Mouse (Mus musculus): ENCODE results near the gene Nr1h2.

The Nr1h2 gene

DNA sequence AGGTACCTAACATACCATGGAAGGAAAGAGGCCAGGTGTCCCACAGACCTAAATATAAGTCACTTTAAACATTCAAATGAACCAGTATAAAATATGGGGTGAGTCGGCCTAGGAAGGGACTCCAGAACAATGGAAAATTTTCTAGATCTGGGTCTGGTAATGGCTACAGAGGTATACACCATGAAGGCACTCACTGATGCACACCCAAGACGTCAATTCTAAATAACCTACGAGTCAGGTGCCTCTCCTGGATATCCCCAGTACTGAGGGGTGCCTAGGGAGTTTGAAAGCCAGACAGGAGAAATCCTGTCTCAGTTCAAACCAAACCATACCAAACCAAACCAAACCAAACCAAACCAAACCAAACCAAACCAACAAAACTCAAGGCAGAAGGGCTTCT, 23.2 kb downstream of the Nr1h2 start:
- DNase-seq (ENCODE audit: low read depth in 2 of 2, low spot score in 2 of 2) = no peak

DNA sequence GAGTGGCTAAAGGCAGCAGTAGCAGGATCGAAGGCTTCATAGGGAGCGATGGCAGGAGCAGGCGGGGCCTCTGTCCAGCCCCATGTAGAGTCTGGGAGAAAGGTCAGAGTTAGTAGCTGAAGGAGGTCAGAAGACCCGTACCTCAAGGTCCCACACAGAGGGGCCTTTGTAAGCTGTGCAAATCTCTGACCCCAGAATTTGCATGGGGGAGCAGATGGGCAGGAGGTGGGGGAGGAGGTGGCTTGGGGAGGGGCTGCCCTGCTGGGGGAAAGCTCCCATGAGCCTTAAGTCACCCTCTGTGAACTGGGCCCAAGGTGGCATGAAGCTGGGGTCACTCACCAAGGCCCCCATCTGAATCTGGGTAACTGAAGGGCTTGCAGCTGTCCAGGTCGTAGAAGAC, 24.2 kb downstream of the Nr1h2 start:
- no peak for DNase-seq (ENCODE audit: low read depth in 2 of 2, low spot score in 2 of 2)

DNA sequence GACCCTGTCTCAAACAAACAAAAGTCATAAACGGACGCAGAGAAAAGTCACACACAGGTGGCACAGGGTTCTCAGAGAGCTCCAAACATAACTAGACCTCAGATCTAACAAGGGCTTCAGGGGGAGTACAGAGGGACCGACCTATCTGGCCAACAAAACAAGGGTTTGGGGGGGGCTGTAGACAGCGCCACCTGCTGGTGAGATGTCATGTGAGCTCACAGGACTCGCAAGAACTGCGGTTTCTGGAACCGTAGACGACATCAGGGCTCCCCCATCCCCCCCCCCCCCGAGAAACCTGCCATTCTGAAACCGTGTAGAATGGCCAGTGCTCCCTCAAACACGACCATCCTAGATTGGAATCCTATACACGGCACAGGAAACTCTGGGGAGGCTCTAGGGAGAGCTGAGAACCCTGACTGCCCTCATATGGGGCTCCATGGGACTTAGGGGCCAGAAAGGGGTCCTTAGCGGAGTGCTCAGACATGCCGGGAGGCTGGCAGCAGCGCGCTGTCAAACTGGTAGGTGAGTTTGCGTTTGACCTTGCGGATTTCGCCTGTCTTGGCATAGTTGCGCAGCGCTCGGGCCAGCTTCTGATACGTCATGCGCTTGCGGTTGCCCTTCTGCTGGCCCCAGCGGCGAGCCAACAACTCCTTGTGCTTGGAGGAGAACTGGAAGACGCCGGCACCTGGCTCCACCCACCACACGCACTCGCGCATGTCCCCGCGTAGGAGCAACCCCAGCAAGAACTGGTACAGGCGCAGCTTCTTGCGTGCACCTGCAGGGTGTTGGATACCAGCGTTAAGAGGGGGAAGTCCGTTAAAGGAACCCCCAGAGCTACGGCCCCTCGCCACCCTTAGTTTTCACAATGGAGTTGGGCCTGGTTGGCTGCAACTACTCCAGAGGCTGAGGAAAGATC, 26.0 kb downstream of the Nr1h2 start:
- DNase-seq (ENCODE audit: low read depth in 2 of 2, low spot score in 2 of 2) = peak; percentile 64 to 75

DNA sequence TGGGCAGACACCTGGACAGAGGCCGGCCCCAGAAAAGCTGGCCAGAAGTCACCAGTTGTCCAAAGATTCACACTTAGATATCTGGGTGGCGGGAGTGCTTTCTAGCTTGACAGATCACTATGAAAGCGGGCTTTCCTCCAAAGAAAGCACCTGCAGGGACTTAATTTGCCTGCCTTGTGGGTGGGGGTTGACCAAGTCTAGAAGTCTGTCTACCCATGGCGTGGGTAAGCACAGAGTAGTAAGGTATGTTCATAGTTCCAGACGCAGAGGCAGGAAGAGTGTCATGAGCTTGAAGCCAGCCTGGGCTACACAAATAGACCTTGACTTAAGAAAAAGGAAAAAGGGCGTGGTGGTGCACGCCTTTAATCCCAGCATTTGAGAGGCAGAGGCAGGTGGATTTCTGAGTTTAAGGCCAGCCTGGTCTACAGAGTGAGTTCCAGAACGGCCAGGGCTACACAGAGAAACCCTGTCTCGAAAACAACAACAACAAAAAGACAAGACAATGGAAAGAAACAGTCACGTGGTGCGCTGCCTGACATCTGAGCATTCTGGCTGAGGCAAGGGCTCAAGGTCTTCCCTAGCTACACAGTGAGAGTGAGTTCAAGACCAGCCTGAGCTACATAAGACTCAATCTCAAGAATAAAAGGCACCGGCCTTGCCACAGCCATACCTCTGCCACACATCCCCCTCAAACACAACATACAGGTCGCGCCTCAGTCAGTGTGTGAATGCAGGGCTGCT, 27.2 kb downstream of the Nr1h2 start:
- DNase-seq (ENCODE audit: low read depth in 2 of 2, low spot score in 2 of 2) = no peak

DNA sequence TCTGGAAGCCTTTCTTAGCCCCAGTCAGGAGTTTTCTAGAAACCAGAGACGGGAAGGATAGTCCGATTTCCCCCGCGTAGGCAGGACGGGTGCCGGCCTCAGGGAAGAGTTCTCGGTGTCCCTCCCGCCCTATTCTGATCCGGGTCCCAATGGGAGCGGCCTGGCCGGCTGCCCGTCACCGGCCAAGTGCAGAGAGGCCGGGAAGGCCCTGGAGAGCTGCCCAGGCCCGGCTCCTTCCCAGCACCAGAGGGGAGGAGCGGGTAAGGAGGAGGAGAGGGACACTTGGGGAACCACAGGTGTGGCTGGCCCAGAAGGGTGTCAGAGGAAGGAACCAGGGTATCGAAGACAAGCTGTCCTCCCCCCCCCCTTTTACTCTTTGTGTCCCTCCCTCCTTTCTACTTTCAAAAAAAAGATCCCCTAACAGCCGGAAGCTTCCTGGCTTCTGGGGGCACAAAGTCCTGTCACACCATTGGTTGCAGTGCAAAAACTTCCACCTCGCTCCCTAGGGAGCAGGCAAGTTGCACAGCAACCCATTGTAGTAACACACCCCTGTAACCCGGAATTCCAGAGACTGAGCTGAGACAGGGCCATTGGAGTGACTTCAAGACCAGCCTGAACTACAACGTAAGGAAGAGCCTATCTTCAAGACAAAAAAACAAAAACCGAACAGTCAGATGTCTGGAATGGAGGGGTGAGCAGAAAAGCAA, 28.5 kb downstream of the Nr1h2 start:
- no peak for DNase-seq (ENCODE audit: low read depth in 2 of 2, low spot score in 2 of 2)

DNA sequence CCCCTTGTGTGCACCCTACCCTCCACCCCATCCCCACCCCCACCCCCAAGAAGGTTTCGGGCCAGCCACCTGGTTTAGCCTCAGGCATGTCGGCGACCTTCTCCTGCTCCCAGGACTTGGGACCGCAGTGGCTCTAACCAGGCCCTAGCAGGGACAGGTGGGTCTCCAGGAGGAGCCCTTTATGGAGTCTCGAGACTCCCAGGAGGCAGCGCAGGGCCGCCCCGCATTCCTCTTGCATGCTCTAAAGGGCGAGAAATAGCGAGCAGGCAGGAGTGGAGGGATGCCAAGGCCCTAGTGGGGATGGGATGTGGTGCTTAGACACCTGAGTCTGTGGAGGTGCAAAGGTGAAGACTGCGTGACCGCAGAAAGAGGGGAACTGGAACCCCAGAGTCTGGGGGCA, 29.2 kb downstream of the Nr1h2 start, which contains the start of gene Mybpc2:
Gene Mybpc2, minus strand, starts transcription at position 155 of the 400 bp plus-strand sequence.
- DNase-seq (ENCODE audit: low read depth in 2 of 2, low spot score in 2 of 2) = no peak

DNA sequence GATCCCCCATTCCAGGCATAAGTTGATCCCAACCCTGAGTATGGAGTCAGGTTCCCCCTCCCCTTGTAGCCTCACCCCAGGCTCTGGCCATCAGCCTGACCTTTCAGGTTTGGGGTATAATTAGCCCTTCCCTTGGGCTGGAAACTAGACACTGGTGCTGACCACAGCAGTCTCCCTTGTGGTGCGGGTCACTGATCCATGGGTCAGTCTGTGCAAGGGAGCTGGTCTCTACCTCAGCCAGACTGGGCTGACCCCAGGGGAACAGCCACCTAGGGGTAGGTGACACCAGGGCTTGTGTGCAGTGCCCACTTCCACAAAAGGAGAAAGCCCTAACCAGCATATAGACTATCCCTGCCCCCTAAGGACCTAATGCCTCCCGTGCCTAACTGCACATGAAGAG, 30.7 kb downstream of the Nr1h2 start:
- DNase-seq (ENCODE audit: low read depth in 2 of 2, low spot score in 2 of 2) = no peak

DNA sequence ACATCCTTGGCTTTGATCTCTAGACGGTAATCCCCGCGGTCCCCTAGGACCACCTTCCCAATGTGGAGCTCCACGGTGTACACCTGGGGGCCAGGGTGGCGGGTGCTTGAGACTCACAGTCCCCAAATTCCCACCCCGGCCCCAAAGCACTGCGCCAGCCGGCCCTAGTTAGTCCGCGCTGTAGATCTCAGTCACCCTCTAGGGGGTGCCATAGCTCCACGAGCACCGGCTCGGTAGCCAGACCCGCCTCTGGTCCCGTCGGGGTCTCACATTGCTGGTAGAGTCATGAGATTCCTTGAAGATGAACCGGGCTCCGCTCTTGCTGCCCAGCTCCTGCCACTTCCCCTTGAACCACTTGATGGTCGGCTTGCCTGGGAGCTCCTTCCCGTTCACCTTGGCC, 32.0 kb downstream of the Nr1h2 start:
- DNase-seq (ENCODE audit: low read depth in 2 of 2, low spot score in 2 of 2) = peak; percentile 32 to 60

DNA sequence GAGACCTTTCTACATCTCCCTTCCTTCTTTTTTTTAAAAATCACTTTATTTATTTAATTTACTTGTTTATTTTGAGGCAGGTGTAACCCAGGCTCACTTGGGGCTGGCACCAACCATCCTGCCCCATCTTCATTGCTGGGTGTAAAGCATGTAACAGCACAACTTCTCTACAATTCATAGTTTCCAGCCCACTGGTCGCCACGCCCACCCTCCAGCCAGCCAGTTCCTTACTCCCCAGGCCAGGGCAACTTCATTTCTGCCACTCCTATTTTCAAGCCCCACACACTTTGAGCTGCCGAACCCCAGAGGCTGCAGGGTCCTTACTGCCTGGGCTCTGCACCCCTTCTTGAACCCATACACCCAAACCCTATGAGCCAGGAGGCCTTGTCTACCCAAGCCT, 32.8 kb downstream of the Nr1h2 start:
- no peak for DNase-seq (ENCODE audit: low read depth in 2 of 2, low spot score in 2 of 2)

DNA sequence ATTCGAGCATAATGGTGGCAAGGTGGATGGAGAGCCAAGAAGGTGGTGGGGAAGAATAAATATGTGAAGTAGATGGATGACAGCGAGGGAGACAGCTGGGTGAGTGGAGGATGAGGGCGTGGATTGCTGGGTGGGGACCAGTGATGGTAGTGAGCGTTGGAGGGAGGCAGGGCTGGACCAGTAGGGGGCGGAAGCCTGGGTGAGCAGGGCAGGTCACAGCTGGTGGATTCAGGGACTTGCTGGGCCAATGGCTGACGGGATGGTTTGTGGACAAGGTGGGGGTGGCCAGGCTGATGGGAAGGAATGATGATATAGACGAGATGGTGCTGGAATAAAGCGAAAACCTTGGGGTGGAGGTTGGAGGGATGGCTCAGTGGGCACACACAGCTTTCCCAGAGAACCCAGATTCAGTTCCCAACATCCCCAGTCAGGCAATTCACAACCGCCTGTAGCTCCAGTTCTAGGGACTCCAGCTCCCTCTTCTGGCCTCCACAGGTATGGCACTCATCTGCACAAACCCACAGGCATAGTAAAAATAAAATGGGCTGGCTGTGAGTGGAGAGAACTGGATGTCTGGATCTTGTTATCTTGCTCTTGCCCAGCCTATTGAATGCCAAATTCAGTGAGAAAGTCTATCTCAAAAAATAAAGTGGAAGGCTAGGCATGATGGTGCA, 34.4 kb downstream of the Nr1h2 start:
- DNase-seq (ENCODE audit: low read depth in 2 of 2, low spot score in 2 of 2) = no peak

DNA sequence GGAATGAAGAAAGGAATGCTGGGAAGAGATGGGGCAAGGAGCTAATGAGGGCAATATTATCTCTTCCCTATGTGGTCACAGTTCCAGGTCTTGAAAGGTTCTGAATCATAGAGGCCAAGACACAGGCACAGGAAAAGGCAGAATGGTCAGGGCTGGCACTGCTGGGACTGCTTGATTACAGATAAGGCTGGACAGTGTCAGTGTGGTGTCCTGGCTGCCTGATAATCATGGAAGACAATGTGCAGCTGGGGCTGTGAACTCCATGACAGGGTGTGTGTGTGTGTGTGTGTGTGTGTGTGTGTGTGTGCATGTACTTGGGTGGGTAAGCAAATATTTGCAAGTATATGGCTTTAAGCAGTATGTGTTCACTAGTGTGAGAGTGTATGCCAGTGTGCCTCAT, 46.3 kb downstream of the Nr1h2 start:
- no peak for DNase-seq (ENCODE audit: low read depth in 2 of 2, low spot score in 2 of 2)

DNA sequence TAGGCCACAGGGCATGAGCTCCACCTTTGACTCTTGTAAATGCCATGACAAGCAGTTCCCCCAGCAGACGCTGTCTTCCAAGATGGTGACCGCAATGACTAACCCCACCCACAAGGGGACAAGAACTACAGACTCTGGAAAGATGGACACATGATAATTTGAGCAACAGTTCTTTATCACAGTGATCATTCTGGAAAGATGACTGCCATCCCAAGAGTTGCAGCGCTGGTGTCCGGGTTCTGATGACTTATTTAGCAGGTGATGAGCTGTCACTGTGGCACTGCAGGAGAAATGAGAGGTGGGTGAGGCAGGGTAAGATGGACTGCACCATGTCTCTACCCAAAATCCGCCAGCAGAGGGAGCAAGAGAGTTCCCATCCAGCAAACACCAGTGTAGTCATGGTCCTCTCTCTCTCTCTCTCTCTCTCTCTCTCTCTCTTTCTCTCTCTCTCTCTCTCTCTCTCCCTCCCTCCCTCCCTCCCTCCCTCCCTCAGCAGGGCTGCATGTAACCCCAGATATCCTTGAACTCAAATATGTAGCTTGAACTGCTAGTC, 52.1 kb downstream of the Nr1h2 start:
- peak; percentile 65 to 77 for DNase-seq (ENCODE audit: low read depth in 2 of 2, low spot score in 2 of 2)

DNA sequence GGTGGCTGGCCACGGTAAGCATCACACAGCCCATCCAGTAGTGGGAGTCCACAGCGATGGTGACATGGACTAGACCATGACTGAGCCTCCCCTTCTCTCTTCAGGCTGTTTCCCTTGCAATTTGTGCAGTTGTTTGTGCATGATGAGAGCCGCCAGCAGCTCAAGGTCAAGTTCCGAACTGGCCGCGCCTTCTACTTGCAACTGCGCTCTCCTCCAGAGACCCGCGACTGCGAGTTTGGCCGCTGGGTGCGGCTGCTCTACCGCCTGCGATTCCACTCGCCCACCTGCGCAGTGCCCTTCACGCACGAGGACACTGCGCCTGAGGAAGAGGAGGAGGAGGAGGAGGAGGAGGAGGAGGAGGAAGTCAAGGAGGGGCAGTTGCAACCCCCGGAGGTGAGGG, 53.7 kb downstream of the Nr1h2 start:
- DNase-seq (ENCODE audit: low read depth in 2 of 2, low spot score in 2 of 2) = no peak

All from CD8-positive naive resting alpha-beta T cell, adult 2 months (primary cell).